Mouse (Mus musculus): Measurements from ENCODE around the gene Aldoc.
A peak's percentile ranks its signal among the peaks of the same experiment; 100 is the strongest.

The Aldoc gene

GRCm38 (mm10) chr11:78360789-78361131, 38.0 kb downstream of the Aldoc start:
- DNase-seq (ENCODE audit: low read depth, low spot score) = no peak

GRCm38 (mm10) chr11:78363309-78364007, 40.7 kb downstream of the Aldoc start:
- DNase-seq (ENCODE audit: low read depth, low spot score) = no peak

GRCm38 (mm10) chr11:78364103-78364502, 41.3 kb downstream of the Aldoc start:
- DNase-seq (ENCODE audit: low read depth, low spot score) = no peak

GRCm38 (mm10) chr11:78367456-78368225, 44.9 kb downstream of the Aldoc start:
- DNase-seq (ENCODE audit: low read depth, low spot score) = no peak

DNA sequence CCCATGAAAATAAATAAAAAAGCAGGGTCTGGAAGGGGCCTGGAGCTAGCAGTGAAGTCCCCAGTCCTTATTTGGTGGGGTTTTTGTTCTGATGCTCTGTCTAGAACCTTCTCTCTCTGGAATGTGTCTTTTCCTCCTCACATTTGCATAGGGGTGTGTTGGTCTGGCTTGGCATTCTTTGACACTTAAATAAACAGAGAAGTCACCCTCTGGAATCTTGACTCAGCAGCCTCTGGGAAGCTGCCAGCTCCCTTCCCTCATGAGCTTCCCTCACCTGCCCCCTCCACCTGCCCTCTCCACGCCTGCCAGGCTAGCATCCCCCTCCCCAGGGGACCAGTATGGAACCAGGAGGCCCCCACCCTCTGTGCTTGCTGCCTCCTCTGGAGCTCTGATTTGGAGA, 47.6 kb downstream of the Aldoc start:
- peak; percentile 80 for DNase-seq (ENCODE audit: low read depth, low spot score)

GRCm38 (mm10) chr11:78371711-78372110, 48.9 kb downstream of the Aldoc start:
- DNase-seq (ENCODE audit: low read depth, low spot score) = no peak

- DNase-seq (ENCODE audit: low read depth, low spot score) = no peak
Measured at GRCm38 (mm10) chr11:78372166-78372565, 49.4 kb downstream of the Aldoc start.

DNA sequence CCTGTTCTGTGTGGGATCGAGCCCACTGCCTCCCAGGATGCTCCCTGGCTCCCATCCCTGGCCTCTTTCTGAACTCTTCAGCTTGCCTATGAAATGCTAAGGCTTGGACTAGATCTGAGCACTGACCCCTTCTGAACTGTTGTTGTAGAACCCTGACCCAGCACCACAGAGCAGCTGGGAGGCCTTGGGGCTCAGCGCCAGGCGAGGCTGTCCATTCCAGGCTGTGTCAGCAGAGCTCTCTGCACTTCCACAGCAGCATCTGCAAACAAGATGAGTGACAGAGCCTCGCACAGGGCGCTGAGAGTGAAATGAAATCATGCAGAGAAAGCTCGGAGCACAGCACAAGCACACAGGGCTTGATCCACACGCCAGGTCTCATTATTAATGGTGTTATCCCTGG, 49.8 kb downstream of the Aldoc start:
- no peak for DNase-seq (ENCODE audit: low read depth, low spot score)

DNA sequence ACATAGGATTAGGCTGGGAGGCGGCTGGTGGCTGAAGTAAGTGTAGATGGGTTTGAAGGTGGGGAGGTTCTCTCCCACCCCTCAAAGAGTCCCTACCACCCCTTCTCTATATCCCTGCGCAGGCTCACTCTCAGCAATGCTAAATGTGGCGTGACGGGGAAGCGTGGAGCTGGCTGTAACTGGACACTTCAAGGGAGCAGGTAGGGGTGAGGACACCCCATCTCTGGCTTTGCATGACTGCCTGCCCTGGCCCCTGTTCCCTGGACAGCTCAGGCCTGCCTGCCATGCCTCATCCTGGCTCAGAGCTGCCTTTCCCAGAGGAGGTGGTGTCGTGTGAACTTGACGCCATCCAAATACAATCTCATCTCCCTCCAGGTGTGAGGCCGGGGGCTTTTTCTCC, 51.4 kb downstream of the Aldoc start:
- DNase-seq (ENCODE audit: low read depth, low spot score) = no peak

All from ZHBTc4 (cell line).